Mouse (Mus musculus) layer of hippocampus, postnatal 14 days (tissue): ENCODE measurements around the gene H2-Q7. TPM values are rescaled to one million over a fixed set of nuclear protein-coding genes. Genes with fewer than 3 reads are reported as not detected.

Experiments used
- total RNA-seq, 2 experiments: library from RNA; stranded (reverse); gene quantifications; 2 replicates each; pipeline ENCODE4 v1.2.3; 2021

Gene H2-Q7
- total RNA-seq, 2 experiments from 2014 or later: 0.41 to 0.43 TPM

Other genes with a start within 250 kb of the H2-Q7 start
- 1 to 10 TPM in 1 of 2 experiments, under 1 TPM in 1; 0.55 to 1.0 TPM for gene Ltb, start 244.7 kb upstream of the H2-Q7 start, total RNA-seq
- under 1 TPM in 1 of 2 experiments, not detected in 1; 0.31 TPM for gene Tnf, start 237.1 kb upstream of the H2-Q7 start, total RNA-seq
- gene Lta, start 233.8 kb upstream of the H2-Q7 start, total RNA-seq: 1 to 10 TPM in 1 of 2 experiments, under 1 TPM in 1; 0.62 to 1.1 TPM
- gene Gm16181, start 218.3 kb upstream of the H2-Q7 start, total RNA-seq: not detected
- 100 to 1,000 TPM; 485 to 488 TPM for gene Atp6v1g2, start 205.5 kb upstream of the H2-Q7 start, total RNA-seq
- 10 to 100 TPM; 13.2 to 14.5 TPM for gene Nfkbil1, start 203.4 kb upstream of the H2-Q7 start, total RNA-seq
- gene Ddx39b, start 197.4 kb upstream of the H2-Q7 start, total RNA-seq: 100 to 1,000 TPM; 234 to 244 TPM
- gene H2-D1, start 176.4 kb upstream of the H2-Q7 start, total RNA-seq: 10 to 100 TPM; 14.5 to 14.8 TPM
- under 1 TPM; 0.21 to 0.25 TPM for gene H2-Q1, start 118.8 kb upstream of the H2-Q7 start, total RNA-seq
- gene H2-Q2, start 96.9 kb upstream of the H2-Q7 start, total RNA-seq: under 1 TPM; 0.52 to 0.74 TPM
- 1 to 10 TPM; 1.1 to 1.8 TPM for gene H2-Q4, start 59.5 kb upstream of the H2-Q7 start, total RNA-seq
- gene H2-Q6, start 14.3 kb upstream of the H2-Q7 start, total RNA-seq: not detected
- gene H2-Q10, start 30.9 kb downstream of the H2-Q7 start, total RNA-seq: not detected
- under 1 TPM in 1 of 2 experiments, not detected in 1; 0.48 TPM for gene Pou5f1, start 66.9 kb downstream of the H2-Q7 start, total RNA-seq
- gene Tcf19, start 77.7 kb downstream of the H2-Q7 start, total RNA-seq: 1 to 10 TPM; 5.3 to 6.5 TPM
- gene Cchcr1, start 77.9 kb downstream of the H2-Q7 start, total RNA-seq: 1 to 10 TPM; 6.1 to 6.5 TPM
- gene Psors1c2, start 94.0 kb downstream of the H2-Q7 start, total RNA-seq: under 1 TPM in 1 of 2 experiments, not detected in 1; 0.55 TPM
- under 1 TPM; 0.14 to 0.44 TPM for gene Cdsn, start 113.0 kb downstream of the H2-Q7 start, total RNA-seq
- not detected for gene 2300002M23Rik, start 128.3 kb downstream of the H2-Q7 start, total RNA-seq
- gene Sfta2, start 162.4 kb downstream of the H2-Q7 start, total RNA-seq: not detected
- not detected for gene Gm9573, start 187.5 kb downstream of the H2-Q7 start, total RNA-seq
- not detected for gene Mucl3, start 204.5 kb downstream of the H2-Q7 start, total RNA-seq
- 10 to 100 TPM; 34.3 to 34.8 TPM for gene Vars2, start 228.4 kb downstream of the H2-Q7 start, total RNA-seq
- gene Gtf2h4, start 234.6 kb downstream of the H2-Q7 start, total RNA-seq: 10 to 100 TPM; 23.9 to 25.8 TPM